Mouse (Mus musculus) midbrain, postnatal 0 days (tissue): ENCODE measurements around the gene Tardbp. TPM values are rescaled to one million over a fixed set of nuclear protein-coding genes. Genes with fewer than 3 reads are reported as not detected.

Experiments used
- ATAC-seq: fragments of 200-750 bp; cut with Nextera tagmentation; 2 replicates; pipeline ENCODE4 v1.8.0; 2017; ENCODE audit warnings: moderate number of reproducible peaks, mild to moderate bottlenecking, moderate TSS enrichment, moderate library complexity; ENCODE audit not compliant: low FRiP score
- DNase-seq: peaks from one replicate; pipeline ENCODE4 v3.0.0-alpha.2; 2015; ENCODE audit warnings: low spot score
- H3K27ac ChIP-seq: fragments of 300-500 bp; sonication (generic); 2 replicates; pipeline ENCODE4 v1.5.1; 2014; ENCODE audit warnings: low read depth, mild to moderate bottlenecking, low read length, mixed read lengths
- H3K27me3 ChIP-seq: fragments of 300-500 bp; sonication (generic); 2 replicates; pipeline ENCODE4 v1.6.1; 2014; ENCODE audit warnings: low read length, control low read depth, mixed read lengths; ENCODE audit not compliant: insufficient read depth
- H3K36me3 ChIP-seq: fragments of 300-500 bp; sonication (generic); 2 replicates; pipeline ENCODE4 v1.6.1; 2014; ENCODE audit warnings: low read length, control low read depth, mixed read lengths; ENCODE audit not compliant: insufficient read depth
- H3K4me1 ChIP-seq: fragments of 300-500 bp; sonication (generic); 2 replicates; pipeline ENCODE4 v1.6.1; 2014; ENCODE audit warnings: mild to moderate bottlenecking, control low read depth, antibody characterized with exemption, low read length, mixed read lengths; ENCODE audit not compliant: insufficient read depth
- H3K4me2 ChIP-seq: fragments of 300-500 bp; sonication (generic); 2 replicates; pipeline ENCODE4 v1.6.1; 2014; ENCODE audit warnings: low read depth, mild to moderate bottlenecking, low read length, mixed read lengths; ENCODE audit not compliant: poor library complexity, severe bottlenecking
- H3K4me3 ChIP-seq: fragments of 300-500 bp; sonication (generic); 2 replicates; pipeline ENCODE4 v1.5.1; 2014; ENCODE audit warnings: low read depth, mild to moderate bottlenecking, low read length, moderate library complexity
- H3K9ac ChIP-seq: fragments of 300-500 bp; sonication (generic); replicated peaks from 2 replicates; pipeline ENCODE4 v1.6.1; 2014; ENCODE audit warnings: mild to moderate bottlenecking, low read length, moderate library complexity, mixed read lengths; ENCODE audit not compliant: poor library complexity, severe bottlenecking
- H3K9me3 ChIP-seq: fragments of 300-500 bp; sonication (generic); 2 replicates; pipeline ENCODE4 v1.6.1; 2016; ENCODE audit warnings: low read length, control low read depth
- CTCF ChIP-seq: IDR thresholded peaks from 2 replicates; pipeline ENCODE4 v1.5.1; 2016; ENCODE audit warnings: antibody characterized with exemption, mild to moderate bottlenecking
- WGBS: fragments of 180-500 bp; shearing (Covaris S2); extraction: QIAGEN DNeasy Blood & Tissue Kit; methylation state at CpG from one replicate; pipeline ENCODE4 v1.1.7; 2014; 5-methylcytosine and 5-hydroxymethylcytosine counted together
- polyA plus RNA-seq: library from polyadenylated mRNA; unstranded; fragments of >200 nt; fragmentation: Nextera tagmentation; extraction: Ambion mirVana; gene quantifications from 2 replicates; pipeline ENCODE4 v1.2.1, GENCODE M21; 2015
- total RNA-seq: library from RNA; depleted of rRNA; stranded (reverse); fragments of >200 nt; gene quantifications from 2 replicates; pipeline ENCODE4 v1.2.3, GENCODE M21; 2014

The Tardbp gene
- total and polyA plus RNA-seq, 2 experiments from 2014 or later: 94.6 to 98.7 TPM

DNA sequence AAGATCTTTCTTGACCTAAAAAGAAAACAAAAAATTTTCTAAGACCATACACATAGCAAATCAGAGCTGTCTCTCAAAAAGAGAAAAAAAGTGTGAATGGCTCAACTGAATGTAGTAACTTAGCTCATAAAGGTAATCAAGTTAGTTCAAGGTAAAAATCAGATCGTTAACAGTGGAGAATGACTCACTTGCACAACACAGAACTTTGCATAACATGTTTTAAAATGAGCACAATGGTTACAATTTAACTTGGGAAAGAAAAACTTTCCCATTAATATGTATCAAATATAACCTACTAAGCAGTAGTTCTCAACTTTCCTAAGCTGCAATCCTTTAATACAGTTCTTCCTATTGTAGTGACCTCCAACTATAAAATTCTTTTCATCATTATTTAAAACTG lies 6.1 kb downstream of the Tardbp start:
- Histone ChIP-seq H3K9ac (no peak overlapping the region), H3K4me1 (no peaks in the 10 kb centered on the region), H3K27me3 (no peaks in the 10 kb centered on the region), H3K36me3 (peaks cover 41% of the 10 kb centered on the region), H3K4me3 (no peak overlapping the region), H3K9me3 (no peaks in the 10 kb centered on the region), H3K4me2 (no peak overlapping the region), H3K27ac (no peak overlapping the region)
- TF ChIP-seq CTCF: no peak
- WGBS: 92% methylated on average over 1 of the region's 1 CpGs
- no peak for ATAC-seq
- no peak for DNase-seq

DNA sequence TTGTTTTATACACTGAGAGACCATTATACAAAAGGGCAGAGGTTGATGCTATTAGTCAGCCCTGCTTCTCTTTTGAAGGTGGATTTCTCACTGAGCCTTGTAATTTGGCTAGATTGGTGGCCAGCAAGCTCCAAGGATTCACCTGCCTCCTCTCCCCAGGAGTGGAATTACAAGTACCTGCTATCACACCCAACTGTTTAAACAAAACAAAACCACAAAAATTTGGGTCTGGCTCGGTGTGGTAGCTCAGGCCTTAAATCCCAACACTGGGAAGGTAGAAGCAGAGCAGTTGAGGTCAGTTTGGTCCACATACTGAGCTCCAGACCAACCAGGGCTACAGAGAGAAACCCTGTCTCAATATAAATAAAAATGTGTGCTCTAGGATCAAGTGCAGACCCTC lies 7.0 kb downstream of the Tardbp start:
- Histone ChIP-seq H3K4me2 (no peak overlapping the region), H3K27ac (no peak overlapping the region), H3K4me3 (no peak overlapping the region), H3K36me3 (peaks cover 41% of the 10 kb centered on the region), H3K27me3 (no peaks in the 10 kb centered on the region), H3K4me1 (no peaks in the 10 kb centered on the region), H3K9me3 (no peaks in the 10 kb centered on the region), H3K9ac (no peak overlapping the region)
- DNase-seq (no peak), ATAC-seq (no peak)
- 86% methylated on average over 1 of the region's 1 CpGs for WGBS
- TF ChIP-seq CTCF: no peak

DNA sequence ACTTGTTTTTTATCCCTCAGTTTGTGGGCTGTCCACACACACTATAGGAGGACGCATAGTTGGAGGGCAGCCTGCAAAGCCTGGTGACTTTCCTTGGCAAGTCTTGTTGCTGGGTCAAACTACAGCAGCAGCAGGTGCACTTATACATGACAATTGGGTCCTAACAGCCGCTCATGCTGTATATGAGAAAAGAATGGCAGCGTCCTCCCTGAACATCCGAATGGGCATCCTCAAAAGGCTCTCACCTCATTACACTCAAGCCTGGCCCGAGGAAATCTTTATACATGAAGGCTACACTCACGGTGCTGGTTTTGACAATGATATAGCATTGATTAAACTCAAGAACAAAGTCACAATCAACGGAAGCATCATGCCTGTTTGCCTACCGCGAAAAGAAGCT lies 13.1 kb downstream of the Tardbp start:
- Histone ChIP-seq H3K9me3 (no peaks in the 10 kb centered on the region), H3K27ac (no peak overlapping the region), H3K36me3 (peaks cover 20% of the 10 kb centered on the region), H3K4me3 (no peak overlapping the region), H3K4me1 (no peaks in the 10 kb centered on the region), H3K27me3 (no peaks in the 10 kb centered on the region), H3K4me2 (no peak overlapping the region), H3K9ac (no peak overlapping the region)
- ATAC-seq (no peak), DNase-seq (no peak)
- TF ChIP-seq CTCF: no peak
- WGBS: 66% methylated on average over 9 of the region's 9 CpGs

DNA sequence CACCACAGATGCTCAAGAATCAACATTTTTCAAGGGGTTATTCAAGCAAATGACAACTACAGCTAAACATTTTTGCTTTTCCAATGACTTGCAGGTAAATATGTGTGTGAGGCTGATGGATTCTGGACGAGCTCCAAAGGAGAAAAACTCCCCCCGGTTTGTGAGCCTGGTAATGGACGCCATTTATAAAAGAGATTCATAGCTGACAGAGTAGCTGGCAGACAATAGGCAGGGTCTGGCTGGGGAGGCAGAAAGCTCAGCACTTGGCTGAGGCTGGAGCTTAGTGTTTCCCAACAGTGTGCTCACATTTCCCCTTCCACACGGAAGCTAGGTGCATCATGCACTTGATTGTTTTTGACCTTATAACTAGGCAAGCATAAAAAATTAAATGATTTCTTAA lies 14.3 kb downstream of the Tardbp start:
- Histone ChIP-seq H3K4me2 (no peak overlapping the region), H3K27me3 (no peaks in the 10 kb centered on the region), H3K4me1 (no peaks in the 10 kb centered on the region), H3K36me3 (peaks cover 14% of the 10 kb centered on the region), H3K9me3 (no peaks in the 10 kb centered on the region), H3K9ac (no peak overlapping the region), H3K27ac (no peak overlapping the region), H3K4me3 (no peak overlapping the region)
- no peak for ATAC-seq
- no peak for TF ChIP-seq CTCF
- WGBS: 54% methylated on average over 4 of the region's 4 CpGs
- DNase-seq: peak; percentile 22

DNA sequence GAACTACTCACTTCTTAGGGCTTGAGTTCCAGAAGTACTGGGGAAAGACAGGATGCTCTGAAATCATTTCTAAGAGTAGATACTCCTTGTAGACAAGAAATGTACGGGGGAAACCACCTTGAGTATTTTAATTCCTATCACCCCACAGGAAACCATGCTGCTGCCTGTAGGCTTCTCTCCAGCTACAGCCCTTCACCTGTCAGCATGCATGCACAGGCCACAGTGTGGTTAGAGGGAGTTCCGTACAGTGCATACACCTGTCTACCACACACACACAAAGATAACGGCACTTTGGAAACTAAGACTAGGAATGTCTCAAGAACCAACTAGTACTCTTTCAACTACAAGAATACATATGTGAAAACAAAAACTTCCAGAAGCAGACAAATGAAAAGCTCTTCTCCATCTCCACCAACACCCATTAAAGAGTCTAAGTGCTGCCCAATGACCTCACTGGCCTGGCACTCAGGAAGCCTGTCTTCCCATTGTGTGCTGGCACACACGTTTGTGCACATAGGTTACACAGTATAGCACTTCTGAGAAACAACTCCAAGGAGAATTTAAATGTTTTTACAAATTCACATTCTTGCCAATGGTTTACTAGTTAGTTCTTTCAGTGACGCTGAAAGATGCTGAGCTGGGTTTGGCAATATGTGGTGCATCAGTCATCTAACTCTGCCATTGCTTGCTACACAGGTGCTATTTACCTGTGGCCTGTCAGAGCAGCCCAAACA lies 16.0 kb downstream of the Tardbp start:
- H3K4me2 ChIP-seq: no peak overlapping the region
- ATAC-seq (no peak), DNase-seq (no peak)
- no peaks in the 10 kb centered on the region for H3K4me1 ChIP-seq
- H3K36me3 ChIP-seq: peaks cover 14% of the 10 kb centered on the region
- H3K9me3 ChIP-seq: no peaks in the 10 kb centered on the region
- H3K27me3 ChIP-seq: no peaks in the 10 kb centered on the region
- H3K4me3 ChIP-seq: no peak overlapping the region
- H3K9ac ChIP-seq: no peak overlapping the region
- no peak overlapping the region for H3K27ac ChIP-seq
- no peak for TF ChIP-seq CTCF
- 77% methylated on average over 5 of the region's 5 CpGs for WGBS

DNA sequence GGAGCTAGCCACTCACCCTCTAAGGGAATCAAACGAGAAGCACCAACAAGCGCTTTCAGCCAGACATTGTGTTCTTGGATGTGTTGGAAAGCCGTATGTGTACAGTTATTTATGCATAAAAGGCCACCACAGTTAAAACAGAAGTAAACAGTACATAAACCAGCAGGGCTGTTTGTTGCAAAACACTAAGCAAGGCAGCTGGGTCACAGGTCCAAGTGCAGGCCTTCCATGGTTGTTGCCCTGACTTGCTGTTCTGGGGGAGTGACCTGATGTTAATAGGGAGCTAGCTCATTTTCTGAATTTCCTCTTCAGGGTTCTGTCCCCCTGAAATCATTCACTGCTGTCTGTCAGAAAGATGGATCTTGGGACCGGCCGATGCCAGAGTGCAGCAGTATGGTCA lies 17.0 kb downstream of the Tardbp start:
- Histone ChIP-seq H3K4me1 (no peaks in the 10 kb centered on the region), H3K27me3 (no peaks in the 10 kb centered on the region), H3K36me3 (peaks cover 14% of the 10 kb centered on the region; the same call in 1 of the 2 replicates), H3K9ac (no peak overlapping the region), H3K4me2 (no peak overlapping the region), H3K9me3 (no peaks in the 10 kb centered on the region), H3K4me3 (no peak overlapping the region), H3K27ac (no peak overlapping the region)
- WGBS: 86% methylated on average over 5 of the region's 5 CpGs
- ATAC-seq (no peak), DNase-seq (no peak)
- TF ChIP-seq CTCF: no peak
